Mouse (Mus musculus): ENCODE measurements around the gene Cbarp.

DNA sequence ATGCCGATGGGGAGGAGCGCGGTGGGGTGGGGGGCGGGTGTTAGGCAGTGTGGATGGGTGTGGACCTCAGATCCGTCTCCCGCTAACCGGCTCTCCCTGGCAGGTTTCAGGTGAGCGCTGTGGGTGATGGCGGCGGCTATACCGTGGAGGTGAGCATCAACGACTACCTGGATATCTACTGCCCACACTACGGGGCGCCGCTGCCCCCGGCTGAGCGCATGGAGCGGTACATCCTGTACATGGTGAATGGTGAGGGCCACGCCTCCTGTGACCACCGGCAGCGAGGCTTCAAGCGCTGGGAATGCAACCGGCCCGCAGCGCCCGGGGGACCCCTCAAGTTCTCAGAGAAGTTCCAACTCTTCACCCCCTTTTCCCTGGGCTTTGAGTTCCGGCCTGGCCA lies 46.0 kb upstream of the Cbarp start:
- TF ChIP-seq CTCF (IDR thresholded peaks at IDR 0.05; ENCODE audit: low read depth) (no peak), EP300 (IDR thresholded peaks at IDR 0.05; ENCODE audit: low read depth) (no peak)
